Mouse (Mus musculus) lung, embryonic 16.5 days (tissue): Measurements from ENCODE around the gene Epha4. TPM values are rescaled to one million over a fixed set of nuclear protein-coding genes. Genes with fewer than 3 reads are reported as not detected.

Experiments
- microRNA-seq: library from miRNA; unstranded; fragments of <30 nt; microRNA quantifications from one replicate; pipeline ENCODE4, GENCODE M21; 2016
- polyA plus RNA-seq: library from polyadenylated mRNA; unstranded; fragments of >200 nt; fragmentation: Nextera tagmentation; extraction: Ambion mirVana; gene quantifications from 2 replicates; pipeline ENCODE4 v1.2.1, GENCODE M21; 2015

The Epha4 gene
- polyA plus RNA-seq, 1 experiment from 2014 or later = 17.3 TPM

Small RNA genes lying within 50 kb of the gene (microRNA-seq; reads per million reads assigned to microRNA genes)
- not detected for gene Mir6352
